Mouse (Mus musculus) spleen, adult 2 months (tissue): ENCODE results near the gene Atp2a3.

Experiments used
- CTCF ChIP-seq: fragments of 200-500 bp; IDR thresholded peaks from 2 replicates; pipeline ENCODE4 v1.5.1; 2011; ENCODE audit warnings: mild to moderate bottlenecking, inconsistent platforms; ENCODE audit not compliant: insufficient read depth, insufficient read length, insufficient replicate concordance; ENCODE audit errors: extremely low read depth
- POLR2A ChIP-seq: fragments of 200-500 bp; IDR thresholded peaks from 2 replicates; pipeline ENCODE4 v1.6.1; 2011; ENCODE audit warnings: low read depth, low read length, inconsistent platforms

GRCm38 (mm10) chr11:73019147-73019795 lies 58.3 kb downstream of the Atp2a3 start:
- TF ChIP-seq CTCF (no peak), POLR2A (no peak)
